Mouse (Mus musculus): ENCODE data around the gene Lrp1. TPM values are rescaled to one million over a fixed set of nuclear protein-coding genes. Genes with fewer than 3 reads are reported as not detected.

Gene Lrp1
- total RNA-seq, 2 experiments from 2014 or later: 62.4 to 104 TPM

GRCm38 (mm10) chr10:127509837-127510701 is 110.9 kb downstream of the Lrp1 start:
- ATAC-seq (ENCODE audit: poor library complexity, severe bottlenecking): no peak

GRCm38 (mm10) chr10:127509051-127509836 is 111.7 kb downstream of the Lrp1 start:
- ATAC-seq (ENCODE audit: poor library complexity, severe bottlenecking): peak; percentile 44

DNA sequence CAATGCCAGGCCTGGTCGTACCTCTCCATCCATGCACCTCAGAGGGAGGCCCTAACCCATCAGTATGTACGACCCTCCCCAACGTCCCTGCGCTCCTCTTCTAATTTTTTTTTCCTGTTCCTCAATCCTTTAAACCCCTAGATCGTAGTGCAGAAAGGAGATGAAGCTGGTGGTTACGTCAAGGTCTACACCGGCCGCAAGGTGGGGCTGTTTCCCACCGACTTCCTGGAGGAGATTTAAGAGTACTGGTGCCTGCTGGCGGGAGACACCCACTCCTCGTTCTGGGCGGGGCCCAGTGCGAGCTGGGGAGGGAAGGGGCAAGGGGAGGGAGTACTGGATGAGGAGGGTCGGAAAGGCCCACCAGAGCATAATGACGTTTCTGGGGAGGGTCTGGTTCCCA is 112.7 kb downstream of the Lrp1 start:
- ATAC-seq (ENCODE audit: poor library complexity, severe bottlenecking): peak; percentile 37

DNA sequence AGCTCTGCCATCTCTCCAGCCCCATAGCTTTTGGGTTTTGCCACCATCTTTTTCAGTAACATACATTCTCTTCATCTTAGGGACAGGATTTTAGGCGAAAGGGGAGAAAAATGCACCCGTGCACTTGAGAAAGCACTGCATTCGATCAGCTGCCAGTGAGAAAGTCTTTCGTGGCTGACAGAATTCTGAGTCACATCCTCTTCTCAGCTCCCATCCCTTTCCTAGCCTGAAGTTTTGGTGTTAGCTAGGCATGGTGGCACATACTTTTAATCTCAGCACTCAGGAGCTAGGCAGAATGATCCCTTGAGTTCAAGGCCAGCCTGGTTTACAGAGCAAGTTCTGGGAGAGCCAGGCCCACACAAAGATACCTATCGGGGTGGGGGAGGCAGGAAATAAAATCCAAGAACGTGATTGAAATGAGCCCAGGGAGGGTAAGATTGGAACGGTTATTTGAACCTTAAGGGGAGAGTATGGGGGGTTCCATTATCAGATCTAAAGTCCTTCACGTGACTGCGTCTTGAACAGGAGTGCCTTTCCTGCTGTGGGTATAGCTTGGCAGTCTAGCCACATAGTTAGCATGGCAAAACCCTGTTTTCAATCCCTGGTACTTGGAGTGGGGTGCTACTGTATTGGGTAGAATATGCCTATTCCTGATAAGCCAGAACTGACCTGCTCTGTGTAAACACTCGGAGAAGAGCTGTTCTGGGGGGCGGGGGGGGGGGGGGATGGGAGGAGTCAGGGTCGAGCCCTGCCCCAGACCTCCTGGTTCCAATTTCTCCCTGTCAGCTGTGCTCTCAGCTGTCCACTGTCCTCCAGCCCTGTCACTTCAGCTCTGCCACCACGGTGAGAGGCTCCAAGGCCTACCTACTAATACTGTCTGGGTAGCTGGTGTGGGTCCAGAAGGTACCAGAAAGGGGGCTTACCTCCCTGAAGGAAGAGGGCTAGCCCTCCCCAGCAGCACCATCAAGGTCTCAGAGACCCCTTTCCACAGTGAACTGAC is 119.8 kb downstream of the Lrp1 start, which contains the start of gene Stac3:
Gene Stac3, plus strand, starts transcription at position 793 of the 1,000 bp plus-strand sequence.
- ATAC-seq (ENCODE audit: poor library complexity, severe bottlenecking): no peak

GRCm38 (mm10) chr10:127500042-127500441 is 120.9 kb downstream of the Lrp1 start:
- ATAC-seq (ENCODE audit: poor library complexity, severe bottlenecking): no peak

DNA sequence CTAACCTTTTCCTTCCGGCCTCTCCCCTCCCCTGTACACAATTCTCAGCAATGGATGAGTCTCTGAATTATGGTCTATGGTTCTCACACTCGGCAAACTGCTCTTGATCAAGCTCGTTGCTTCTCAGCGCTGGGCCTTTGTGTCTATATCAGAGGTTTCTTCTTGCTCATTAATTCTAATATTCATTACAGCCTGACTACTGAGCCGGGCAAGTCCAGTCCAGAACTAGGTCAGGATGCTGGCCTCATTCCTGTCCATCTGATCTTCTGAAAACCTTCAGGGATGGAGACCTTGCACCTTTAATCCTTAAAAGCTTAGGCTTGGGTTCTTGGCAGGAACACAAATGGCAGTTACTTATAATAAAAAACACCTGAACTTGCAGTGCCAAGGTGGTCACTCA is 121.4 kb downstream of the Lrp1 start:
- ATAC-seq (ENCODE audit: poor library complexity, severe bottlenecking): no peak

- no peak for ATAC-seq (ENCODE audit: poor library complexity, severe bottlenecking)
These were observed 124.8 kb downstream of the Lrp1 start for GRCm38 (mm10) chr10:127496156-127496555.

DNA sequence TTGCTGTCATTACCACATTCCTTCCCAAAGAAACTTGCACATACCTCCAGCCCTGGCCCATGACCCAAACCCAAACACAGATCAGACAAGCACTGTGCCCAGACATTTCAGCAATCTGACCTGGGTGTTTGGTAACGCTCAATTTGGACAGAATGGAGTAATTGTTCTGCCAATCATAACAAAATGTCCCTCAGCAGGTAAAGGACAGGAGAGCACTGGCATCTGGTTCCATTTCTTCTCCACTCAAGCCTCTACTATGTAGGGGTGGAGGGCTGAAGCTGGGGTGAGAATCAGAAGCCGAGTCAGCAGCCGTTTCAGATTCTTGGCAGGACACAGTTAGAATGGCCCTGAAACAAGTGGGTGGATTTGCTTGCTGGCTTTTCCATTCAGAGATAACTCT is 128.8 kb downstream of the Lrp1 start:
- no peak for ATAC-seq (ENCODE audit: poor library complexity, severe bottlenecking)

GRCm38 (mm10) chr10:127491128-127491512 is 129.8 kb downstream of the Lrp1 start:
- no peak for ATAC-seq (ENCODE audit: poor library complexity, severe bottlenecking)

DNA sequence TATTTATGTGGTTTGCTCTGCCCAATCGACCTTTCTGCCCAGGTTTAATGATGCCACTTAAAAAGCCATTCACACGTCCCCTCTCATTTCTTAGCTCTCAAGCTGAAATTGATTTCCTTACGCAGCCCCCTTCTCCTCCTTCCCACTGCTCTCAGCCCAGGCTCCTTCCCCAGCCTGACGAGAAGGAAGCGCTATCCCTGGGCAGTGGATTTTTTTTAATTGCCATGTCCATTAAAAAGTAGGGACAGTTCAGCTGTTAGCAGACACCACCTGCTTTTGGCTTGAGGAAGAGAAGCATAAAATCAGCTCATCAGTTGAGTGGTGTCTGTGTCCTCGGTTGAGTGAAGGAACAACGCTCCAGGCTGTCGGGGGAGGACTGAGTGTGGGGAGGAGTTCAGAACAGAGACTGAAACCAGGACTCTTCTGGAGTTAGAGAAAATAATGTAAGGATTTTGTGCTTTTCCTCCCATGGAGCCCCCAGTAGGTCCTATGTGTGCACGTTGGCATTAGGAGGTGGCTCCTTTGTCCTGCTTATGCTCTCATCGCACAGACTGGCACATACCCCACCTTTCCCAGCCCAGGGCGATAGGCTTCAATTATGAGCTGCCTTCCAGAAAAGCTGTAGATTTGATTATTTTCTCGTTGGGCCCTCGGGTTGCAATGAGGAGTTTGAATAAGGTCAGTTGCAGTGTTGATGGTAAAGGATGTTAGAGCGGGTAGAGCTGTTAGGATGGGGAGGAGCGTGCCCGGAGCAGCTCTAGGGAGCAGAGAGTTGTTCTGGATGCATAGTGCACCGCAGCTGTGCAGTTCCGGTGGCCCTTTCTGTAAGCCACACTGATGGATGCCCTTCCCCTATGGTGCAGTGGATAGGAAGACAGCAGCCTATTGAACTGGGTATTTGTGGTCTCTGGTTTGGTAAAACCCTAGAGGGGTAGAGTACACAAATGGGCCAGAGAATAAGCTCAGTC is 130.5 kb downstream of the Lrp1 start:
- ATAC-seq (ENCODE audit: poor library complexity, severe bottlenecking): no peak

- no peak for ATAC-seq (ENCODE audit: poor library complexity, severe bottlenecking)
These were observed 132.1 kb downstream of the Lrp1 start for GRCm38 (mm10) chr10:127488856-127489255.

Other genes with a start within 250 kb of the Lrp1 start
- 87.2 and 101 TPM in 2 replicates for gene R3hdm2, start 240.8 kb downstream of the Lrp1 start, total RNA-seq (2015)
- 30.6 and 41.3 TPM in 2 replicates for gene R3hdm2, start 240.8 kb downstream of the Lrp1 start, total RNA-seq (2017)
- gene Stac3, start 119.5 kb downstream of the Lrp1 start, total RNA-seq (2015): 1.2 TPM in 1 of 2 replicates, not detected in the other
- gene Stac3, start 119.5 kb downstream of the Lrp1 start, total RNA-seq (2017): 0.40 TPM in 1 of 2 replicates, not detected in the other
- not detected in 2 replicates for gene Ndufa4l2, start 106.2 kb downstream of the Lrp1 start, total RNA-seq (2015)
- not detected in 2 replicates for gene Ndufa4l2, start 106.2 kb downstream of the Lrp1 start, total RNA-seq (2017)
- gene Shmt2, start 98.7 kb downstream of the Lrp1 start, total RNA-seq (2015): 31.3 and 31.9 TPM in 2 replicates
- 27.8 and 33.1 TPM in 2 replicates for gene Shmt2, start 98.7 kb downstream of the Lrp1 start, total RNA-seq (2017)
- not detected in 2 replicates for gene Nxph4, start 86.6 kb downstream of the Lrp1 start, total RNA-seq (2015)
- not detected in 2 replicates for gene Nxph4, start 86.6 kb downstream of the Lrp1 start, total RNA-seq (2017)
- gene Stat6, start 21.8 kb upstream of the Lrp1 start, total RNA-seq (2015): 82.5 and 89.6 TPM in 2 replicates
- 120 and 128 TPM in 2 replicates for gene Stat6, start 21.8 kb upstream of the Lrp1 start, total RNA-seq (2017)
- gene Nemp1, start 45.8 kb upstream of the Lrp1 start, total RNA-seq (2015): 15.2 and 18.4 TPM in 2 replicates
- 17.0 and 17.5 TPM in 2 replicates for gene Nemp1, start 45.8 kb upstream of the Lrp1 start, total RNA-seq (2017)
- gene Nab2, start 47.4 kb upstream of the Lrp1 start, total RNA-seq (2015): 2.0 and 2.6 TPM in 2 replicates
- 2.3 and 2.4 TPM in 2 replicates for gene Nab2, start 47.4 kb upstream of the Lrp1 start, total RNA-seq (2017)
- gene Myo1a, start 84.0 kb upstream of the Lrp1 start, total RNA-seq (2015): 0.16 TPM in 1 of 2 replicates, not detected in the other
- gene Myo1a, start 84.0 kb upstream of the Lrp1 start, total RNA-seq (2017): 0.20 TPM in 1 of 2 replicates, not detected in the other
- 1.1 and 1.8 TPM in 2 replicates for gene Tac2, start 103.3 kb upstream of the Lrp1 start, total RNA-seq (2015)
- 0.37 and 0.51 TPM in 2 replicates for gene Tac2, start 103.3 kb upstream of the Lrp1 start, total RNA-seq (2017)
- gene Zbtb39, start 118.4 kb upstream of the Lrp1 start, total RNA-seq (2015): 3.3 and 5.1 TPM in 2 replicates
- 3.2 and 4.3 TPM in 2 replicates for gene Zbtb39, start 118.4 kb upstream of the Lrp1 start, total RNA-seq (2017)
- gene Gpr182, start 130.6 kb upstream of the Lrp1 start, total RNA-seq (2015): not detected in 2 replicates
- gene Gpr182, start 130.6 kb upstream of the Lrp1 start, total RNA-seq (2017): 0.11 TPM in 1 of 2 replicates, not detected in the other
- gene Rdh1, start 138.6 kb upstream of the Lrp1 start, total RNA-seq (2015): not detected in 2 replicates
- gene Rdh1, start 138.6 kb upstream of the Lrp1 start, total RNA-seq (2017): not detected in 2 replicates
- not detected in 2 replicates for gene Rdh16f1, start 138.6 kb upstream of the Lrp1 start, total RNA-seq (2015)
- not detected in 2 replicates for gene Rdh16f1, start 138.6 kb upstream of the Lrp1 start, total RNA-seq (2017)
- not detected in 2 replicates for gene Rdh9, start 155.2 kb upstream of the Lrp1 start, total RNA-seq (2015)
- not detected in 2 replicates for gene Rdh9, start 155.2 kb upstream of the Lrp1 start, total RNA-seq (2017)
- not detected in 2 replicates for gene Rdh16, start 180.0 kb upstream of the Lrp1 start, total RNA-seq (2015)
- gene Rdh16, start 180.0 kb upstream of the Lrp1 start, total RNA-seq (2017): not detected in 2 replicates
- gene Rdh19, start 228.8 kb upstream of the Lrp1 start, total RNA-seq (2015): not detected in 2 replicates
- not detected in 2 replicates for gene Rdh19, start 228.8 kb upstream of the Lrp1 start, total RNA-seq (2017)
- gene Rdh16f2, start 245.3 kb upstream of the Lrp1 start, total RNA-seq (2015): not detected in 2 replicates
- not detected in 2 replicates for gene Rdh16f2, start 245.3 kb upstream of the Lrp1 start, total RNA-seq (2017)

Data from megakaryocyte, adult 5-6 weeks (primary cell).